Mouse (Mus musculus): ENCODE measurements around the gene Olfr307. TPM values are rescaled to one million over a fixed set of nuclear protein-coding genes. Genes with fewer than 3 reads are reported as not detected.
"Not testable (repeated sequence)": the region's sequence is repeated elsewhere in the genome, so short reads cannot be mapped to it uniquely, and the experiment has no call there.

Olfr307 gene
- polyA plus RNA-seq (2015; fragmentation: Nextera tagmentation; extraction: Ambion mirVana) = not detected in 2 replicates

DNA sequence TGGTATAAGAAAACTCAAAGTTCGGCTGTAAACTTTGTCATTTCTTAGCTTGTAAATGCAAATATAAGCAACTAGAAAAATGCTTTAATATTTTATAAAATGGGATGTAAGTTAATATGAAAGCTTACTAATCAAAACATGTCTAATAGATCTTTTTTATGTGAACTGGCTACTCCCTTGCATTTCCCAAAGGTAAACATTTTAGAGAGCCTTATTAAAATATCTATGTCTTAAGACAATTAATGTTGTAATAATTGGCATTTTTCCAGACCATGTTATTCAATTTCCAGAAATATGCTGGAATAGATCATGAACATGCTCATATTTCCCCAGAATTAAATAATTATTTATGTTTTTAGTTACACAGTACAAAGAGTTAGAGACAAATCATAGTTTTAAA is at the start of gene Olfr307:
Gene Olfr307, minus strand, starts transcription at position 101 of the 400 bp plus-strand sequence.
- 73% methylated on average over 1 of the region's 1 CpGs for WGBS
- no peak within 1 kb of the TSS for H3K9ac ChIP-seq (replicated peaks)
- H3K9me3 ChIP-seq = no peaks in the 10 kb centered on the region
- no peak for ATAC-seq (replicated peaks)
- no peak within 1 kb of the TSS for H3K4me3 ChIP-seq
- H3K27me3 ChIP-seq = no peaks in the 10 kb centered on the region
- no peak within 1 kb of the TSS for H3K4me2 ChIP-seq (replicated peaks)
- no peaks in the 10 kb centered on the region for H3K36me3 ChIP-seq
- no peaks in the 10 kb centered on the region for H3K4me1 ChIP-seq
- H3K27ac ChIP-seq (replicated peaks) = no peak within 1 kb of the TSS

GRCm38 (mm10) chr7:86386558-86386957 is 49.2 kb upstream of the Olfr307 start, which contains the start of gene Olfr304:
Olfr304 (minus strand) TSS chr7:86386658.
- Histone ChIP-seq H3K4me1 (no peaks in the 10 kb centered on the region), H3K27ac (replicated peaks) (no peak within 1 kb of the TSS), H3K4me3 (no peak within 1 kb of the TSS), H3K4me2 (replicated peaks) (no peak within 1 kb of the TSS), H3K9ac (replicated peaks) (no peak within 1 kb of the TSS), H3K9me3 (no peaks in the 10 kb centered on the region), H3K27me3 (no peaks in the 10 kb centered on the region), H3K36me3 (no peaks in the 10 kb centered on the region)
- no peak for ATAC-seq (replicated peaks)
- 78% methylated on average over 1 of the region's 1 CpGs for WGBS

DNA sequence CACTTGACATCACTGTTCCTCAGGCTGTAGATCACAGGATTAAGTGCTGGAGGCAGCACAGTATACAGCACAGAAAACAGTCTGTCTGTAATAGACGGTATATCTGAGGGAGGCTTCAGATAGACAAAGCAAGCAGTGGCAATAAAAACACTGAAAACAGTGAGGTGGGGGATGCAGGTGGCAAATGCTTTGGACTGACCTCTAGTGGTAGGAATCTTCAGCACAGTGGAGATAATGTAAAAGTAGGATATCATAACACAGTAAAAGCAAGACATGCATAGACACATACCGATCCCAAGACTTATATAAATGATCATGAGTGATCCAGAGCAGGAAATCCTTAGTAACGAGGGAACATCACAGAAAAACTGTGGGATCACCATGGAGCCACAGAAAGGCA is 48.4 kb upstream of the Olfr307 start:
- ATAC-seq (replicated peaks) = no peak
- Histone ChIP-seq H3K27ac (replicated peaks) (no peak overlapping the region), H3K4me2 (replicated peaks) (no peak overlapping the region), H3K4me1 (no peaks in the 10 kb centered on the region), H3K36me3 (no peaks in the 10 kb centered on the region), H3K4me3 (no peak overlapping the region), H3K9ac (replicated peaks) (no peak overlapping the region), H3K9me3 (no peaks in the 10 kb centered on the region), H3K27me3 (no peaks in the 10 kb centered on the region)
- WGBS = 75% methylated on average over 3 of the region's 3 CpGs

- Histone ChIP-seq H3K4me1 (no peaks in the 10 kb centered on the region), H3K27ac (replicated peaks) (no peak within 1 kb of the TSS), H3K4me3 (no peak within 1 kb of the TSS), H3K36me3 (no peaks in the 10 kb centered on the region), H3K9ac (replicated peaks) (no peak within 1 kb of the TSS), H3K27me3 (no peaks in the 10 kb centered on the region), H3K4me2 (replicated peaks) (no peak within 1 kb of the TSS), H3K9me3 (no peaks in the 10 kb centered on the region)
- ATAC-seq (replicated peaks) = no peak
- WGBS = 91% methylated on average over 1 of the region's 1 CpGs
Observed at GRCm38 (mm10) chr7:86366828-86367227, 29.4 kb upstream of the Olfr307 start, which contains the start of gene Olfr305. Olfr305 (minus strand) TSS chr7:86366928.

GRCm38 (mm10) chr7:86346296-86346695 is 8.9 kb upstream of the Olfr307 start:
- H3K9ac ChIP-seq (replicated peaks); H3K9me3 ChIP-seq; H3K27me3 ChIP-seq; H3K36me3 ChIP-seq; H3K4me1 ChIP-seq; H3K4me2 ChIP-seq (replicated peaks); H3K4me3 ChIP-seq; ATAC-seq (replicated peaks); H3K27ac ChIP-seq (replicated peaks): not testable (repeated sequence)
- 90% methylated on average over 9 of the region's 9 CpGs for WGBS

- whole genome bisulfite sequencing = 51% methylated on average over 3 of the region's 3 CpGs
- Histone ChIP-seq H3K27ac (replicated peaks) (no peak overlapping the region), H3K27me3 (no peaks in the 10 kb centered on the region), H3K4me2 (replicated peaks) (no peak overlapping the region), H3K4me3 (no peak overlapping the region), H3K36me3 (no peaks in the 10 kb centered on the region), H3K9ac (replicated peaks) (no peak overlapping the region), H3K9me3 (no peaks in the 10 kb centered on the region), H3K4me1 (no peaks in the 10 kb centered on the region)
- no peak for ATAC-seq (replicated peaks)
Observed at GRCm38 (mm10) chr7:86344253-86344652, 6.9 kb upstream of the Olfr307 start.

GRCm38 (mm10) chr7:86342881-86343565 is 5.6 kb upstream of the Olfr307 start:
- H3K9me3 ChIP-seq = no peaks in the 10 kb centered on the region
- H3K36me3 ChIP-seq = no peaks in the 10 kb centered on the region
- no peak for ATAC-seq (replicated peaks)
- no peaks in the 10 kb centered on the region for H3K27me3 ChIP-seq
- no peak overlapping the region for H3K4me3 ChIP-seq
- no peak overlapping the region for H3K27ac ChIP-seq (replicated peaks)
- H3K4me1 ChIP-seq = no peaks in the 10 kb centered on the region
- WGBS = 79% methylated on average over 14 of the region's 14 CpGs
- H3K4me2 ChIP-seq (replicated peaks) = no peak overlapping the region
- no peak overlapping the region for H3K9ac ChIP-seq (replicated peaks)

- no peaks in the 10 kb centered on the region for H3K36me3 ChIP-seq
- no peak for ATAC-seq (replicated peaks)
- H3K9ac ChIP-seq (replicated peaks) = no peak within 1 kb of the TSS
- no peaks in the 10 kb centered on the region for H3K27me3 ChIP-seq
- no peak within 1 kb of the TSS for H3K4me2 ChIP-seq (replicated peaks)
- no peak within 1 kb of the TSS for H3K4me3 ChIP-seq
- no peak within 1 kb of the TSS for H3K27ac ChIP-seq (replicated peaks)
- H3K4me1 ChIP-seq = no peaks in the 10 kb centered on the region
- H3K9me3 ChIP-seq = no peaks in the 10 kb centered on the region
Observed at GRCm38 (mm10) chr7:86325530-86325929, 11.9 kb downstream of the Olfr307 start, which contains the start of gene Olfr308. Olfr308 (minus strand) TSS chr7:86325630.

DNA sequence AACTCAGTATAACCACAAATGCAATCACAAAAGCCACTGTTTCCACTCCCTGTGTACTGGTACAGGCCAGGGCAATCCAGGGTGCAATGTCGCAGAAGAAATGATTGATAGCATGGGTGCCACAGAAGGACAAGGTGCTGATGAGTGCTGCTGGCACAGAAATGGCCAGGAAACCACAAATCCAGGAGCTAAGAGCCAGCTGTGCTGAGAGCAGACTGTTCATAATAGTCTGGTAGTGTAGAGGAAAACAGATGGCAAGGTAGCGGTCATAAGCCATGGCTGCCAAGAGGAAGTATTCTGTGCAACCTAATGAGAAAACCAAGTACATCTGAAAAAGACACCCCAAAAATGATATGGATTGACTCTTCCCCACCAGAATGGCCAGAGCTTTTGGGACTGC is 16.1 kb downstream of the Olfr307 start:
- ATAC-seq (replicated peaks) = no peak
- H3K4me3 ChIP-seq = no peak overlapping the region
- no peaks in the 10 kb centered on the region for H3K36me3 ChIP-seq
- H3K27me3 ChIP-seq = no peaks in the 10 kb centered on the region
- 90% methylated on average over 2 of the region's 2 CpGs for WGBS
- H3K9me3 ChIP-seq = no peaks in the 10 kb centered on the region
- no peak overlapping the region for H3K27ac ChIP-seq (replicated peaks)
- no peaks in the 10 kb centered on the region for H3K4me1 ChIP-seq
- no peak overlapping the region for H3K4me2 ChIP-seq (replicated peaks)
- no peak overlapping the region for H3K9ac ChIP-seq (replicated peaks)

GRCm38 (mm10) chr7:86313608-86314007 is 23.8 kb downstream of the Olfr307 start, which contains the start of gene Olfr309:
Olfr309 (minus strand) TSS chr7:86313708.
- Histone ChIP-seq H3K4me3 (no peak within 1 kb of the TSS), H3K36me3 (no peaks in the 10 kb centered on the region), H3K9ac (replicated peaks) (no peak within 1 kb of the TSS), H3K4me2 (replicated peaks) (no peak within 1 kb of the TSS), H3K4me1 (no peaks in the 10 kb centered on the region), H3K9me3 (no peaks in the 10 kb centered on the region), H3K27ac (replicated peaks) (no peak within 1 kb of the TSS), H3K27me3 (no peaks in the 10 kb centered on the region)
- ATAC-seq (replicated peaks) = no peak
- WGBS = 81% methylated on average over 2 of the region's 2 CpGs

Small RNAs within 50 kb of the gene (microRNA-seq; reads per million reads assigned to microRNA genes)
- gene Gm23192 = not detected

Other genes with a start within 250 kb of the Olfr307 start
- not detected in 2 replicates for gene Vmn2r75, start 165.8 kb downstream of the Olfr307 start, polyA plus RNA-seq (2015; fragmentation: Nextera tagmentation; extraction: Ambion mirVana)
- gene Vmn2r76, start 91.3 kb downstream of the Olfr307 start, polyA plus RNA-seq (2015; fragmentation: Nextera tagmentation; extraction: Ambion mirVana) = not detected in 2 replicates
- gene Olfr310, start 60.4 kb downstream of the Olfr307 start, polyA plus RNA-seq (2015; fragmentation: Nextera tagmentation; extraction: Ambion mirVana) = not detected in 2 replicates
- gene Olfr309, start 23.9 kb downstream of the Olfr307 start, polyA plus RNA-seq (2015; fragmentation: Nextera tagmentation; extraction: Ambion mirVana) = not detected in 2 replicates
- gene Olfr308, start 12.0 kb downstream of the Olfr307 start, polyA plus RNA-seq (2015; fragmentation: Nextera tagmentation; extraction: Ambion mirVana) = not detected in 2 replicates
- not detected in 2 replicates for gene Olfr305, start 29.3 kb upstream of the Olfr307 start, polyA plus RNA-seq (2015; fragmentation: Nextera tagmentation; extraction: Ambion mirVana)
- not detected in 2 replicates for gene Olfr304, start 49.1 kb upstream of the Olfr307 start, polyA plus RNA-seq (2015; fragmentation: Nextera tagmentation; extraction: Ambion mirVana)
- not detected in 2 replicates for gene Olfr303, start 60.2 kb upstream of the Olfr307 start, polyA plus RNA-seq (2015; fragmentation: Nextera tagmentation; extraction: Ambion mirVana)
- not detected in 2 replicates for gene Olfr301, start 66.3 kb upstream of the Olfr307 start, polyA plus RNA-seq (2015; fragmentation: Nextera tagmentation; extraction: Ambion mirVana)
- not detected in 2 replicates for gene Olfr299, start 122.3 kb upstream of the Olfr307 start, polyA plus RNA-seq (2015; fragmentation: Nextera tagmentation; extraction: Ambion mirVana)
- gene Olfr298, start 154.9 kb upstream of the Olfr307 start, polyA plus RNA-seq (2015; fragmentation: Nextera tagmentation; extraction: Ambion mirVana) = not detected in 2 replicates
- gene Olfr297, start 182.4 kb upstream of the Olfr307 start, polyA plus RNA-seq (2015; fragmentation: Nextera tagmentation; extraction: Ambion mirVana) = not detected in 2 replicates
- gene Olfr295, start 246.3 kb upstream of the Olfr307 start, polyA plus RNA-seq (2015; fragmentation: Nextera tagmentation; extraction: Ambion mirVana) = not detected in 2 replicates